Mouse (Mus musculus): Measurements from ENCODE around the gene Med20. TPM values are rescaled to one million over a fixed set of nuclear protein-coding genes. Genes with fewer than 3 reads are reported as not detected.

Med20 gene
- 48.9 and 53.2 TPM in 2 replicates for polyA plus RNA-seq (2015; fragmentation: Nextera tagmentation; extraction: Ambion mirVana)

- under 1% methylated on average over 59 of the region's 59 CpGs for WGBS
- Histone ChIP-seq H3K27me3 (no peaks in the 10 kb centered on the region), H3K4me2 (peak within 1 kb of the TSS; percentile 77), H3K4me3 (peak within 1 kb of the TSS; percentile 82), H3K4me1 (peaks cover 24% of the 10 kb centered on the region), H3K9ac (peak within 1 kb of the TSS; percentile 65), H3K36me3 (peaks cover 50% of the 10 kb centered on the region), H3K9me3 (no peaks in the 10 kb centered on the region), H3K27ac (peak within 1 kb of the TSS; percentile 81)
- ATAC-seq (ENCODE audit: insufficient number of reproducible peaks, low FRiP score, low TSS enrichment, low read depth): peak; percentile 91
Observed at GRCm38 (mm10) chr17:47610849-47611660, at the start of gene Med20, which contains the start of the genes Bysl and Gm20517. TSS of gene Med20 (plus strand) at chr17:47611582. TSS of gene Bysl (minus strand) at chr17:47611492. TSS of gene Gm20517 (plus strand) at chr17:47611589.

- no peak overlapping the region for H3K27ac ChIP-seq
Observed at GRCm38 (mm10) chr17:47562875-47563274, 48.5 kb upstream of the Med20 start.

GRCm38 (mm10) chr17:47564612-47565011 is 46.8 kb upstream of the Med20 start:
- Histone ChIP-seq H3K27me3 (no peaks in the 10 kb centered on the region), H3K36me3 (no peaks in the 10 kb centered on the region), H3K4me2 (no peak overlapping the region), H3K9ac (no peak overlapping the region), H3K9me3 (no peaks in the 10 kb centered on the region), H3K4me1 (no peaks in the 10 kb centered on the region), H3K4me3 (no peak overlapping the region), H3K27ac (no peak overlapping the region)
- 77% methylated on average over 5 of the region's 5 CpGs for WGBS
- ATAC-seq (ENCODE audit: insufficient number of reproducible peaks, low FRiP score, low TSS enrichment, low read depth): no peak

More at GRCm38 (mm10) chr17:47562875-47563274, 48.5 kb upstream of the Med20 start:
- Histone ChIP-seq H3K9me3 (no peaks in the 10 kb centered on the region), H3K4me1 (no peaks in the 10 kb centered on the region), H3K9ac (no peak overlapping the region), H3K4me3 (no peak overlapping the region), H3K4me2 (no peak overlapping the region), H3K36me3 (no peaks in the 10 kb centered on the region), H3K27me3 (no peaks in the 10 kb centered on the region)
- no peak for ATAC-seq (ENCODE audit: insufficient number of reproducible peaks, low FRiP score, low TSS enrichment, low read depth)
- WGBS: 80% methylated on average over 6 of the region's 6 CpGs

GRCm38 (mm10) chr17:47566133-47566532 is 45.2 kb upstream of the Med20 start:
- Histone ChIP-seq H3K27ac (no peak overlapping the region), H3K36me3 (no peaks in the 10 kb centered on the region), H3K27me3 (no peaks in the 10 kb centered on the region), H3K4me3 (no peak overlapping the region), H3K9ac (no peak overlapping the region), H3K4me1 (no peaks in the 10 kb centered on the region), H3K4me2 (no peak overlapping the region), H3K9me3 (no peaks in the 10 kb centered on the region)
- 37% methylated on average over 2 of the region's 2 CpGs for WGBS
- no peak for ATAC-seq (ENCODE audit: insufficient number of reproducible peaks, low FRiP score, low TSS enrichment, low read depth)

GRCm38 (mm10) chr17:47567271-47567670 is 44.1 kb upstream of the Med20 start:
- peaks cover 8% of the 10 kb centered on the region for H3K4me1 ChIP-seq
- no peaks in the 10 kb centered on the region for H3K27me3 ChIP-seq
- no peak for ATAC-seq (ENCODE audit: insufficient number of reproducible peaks, low FRiP score, low TSS enrichment, low read depth)
- no peak overlapping the region for H3K4me2 ChIP-seq
- no peaks in the 10 kb centered on the region for H3K36me3 ChIP-seq
- no peak overlapping the region for H3K9ac ChIP-seq
- no peaks in the 10 kb centered on the region for H3K9me3 ChIP-seq
- no peak overlapping the region for H3K4me3 ChIP-seq
- no peak overlapping the region for H3K27ac ChIP-seq
- 73% methylated on average over 3 of the region's 3 CpGs for WGBS

- no peak overlapping the region for H3K4me2 ChIP-seq
- no peak overlapping the region for H3K4me3 ChIP-seq
- H3K36me3 ChIP-seq: no peaks in the 10 kb centered on the region
- H3K27ac ChIP-seq: no peak overlapping the region
- H3K9ac ChIP-seq: no peak overlapping the region
- H3K27me3 ChIP-seq: no peaks in the 10 kb centered on the region
- 95% methylated on average over 3 of the region's 3 CpGs for WGBS
- no peaks in the 10 kb centered on the region for H3K9me3 ChIP-seq
- H3K4me1 ChIP-seq: peaks cover 10% of the 10 kb centered on the region
- ATAC-seq (ENCODE audit: insufficient number of reproducible peaks, low FRiP score, low TSS enrichment, low read depth): no peak
Observed at GRCm38 (mm10) chr17:47568389-47568788, 43.0 kb upstream of the Med20 start.

GRCm38 (mm10) chr17:47568951-47569527 is 42.3 kb upstream of the Med20 start:
- H3K4me1 ChIP-seq: peaks cover 10% of the 10 kb centered on the region
- WGBS: 88% methylated on average over 10 of the region's 10 CpGs
- H3K4me3 ChIP-seq: no peak overlapping the region
- H3K4me2 ChIP-seq: no peak overlapping the region
- no peaks in the 10 kb centered on the region for H3K9me3 ChIP-seq
- no peak for ATAC-seq (ENCODE audit: insufficient number of reproducible peaks, low FRiP score, low TSS enrichment, low read depth)
- no peaks in the 10 kb centered on the region for H3K27me3 ChIP-seq
- H3K27ac ChIP-seq: no peak overlapping the region
- H3K9ac ChIP-seq: no peak overlapping the region
- H3K36me3 ChIP-seq: no peaks in the 10 kb centered on the region

GRCm38 (mm10) chr17:47571621-47572020 is 39.8 kb upstream of the Med20 start:
- 58% methylated on average over 7 of the region's 7 CpGs for WGBS

GRCm38 (mm10) chr17:47572436-47572835 is 38.9 kb upstream of the Med20 start:
- no peak; the same call in 1 of the 2 replicates for ATAC-seq (ENCODE audit: insufficient number of reproducible peaks, low FRiP score, low TSS enrichment, low read depth)
- Histone ChIP-seq H3K36me3 (no peaks in the 10 kb centered on the region), H3K4me3 (no peak overlapping the region), H3K4me2 (no peak overlapping the region), H3K27me3 (no peaks in the 10 kb centered on the region), H3K27ac (peak overlapping the region; percentile 75), H3K9me3 (no peaks in the 10 kb centered on the region), H3K9ac (no peak overlapping the region), H3K4me1 (peaks cover 13% of the 10 kb centered on the region)

More at GRCm38 (mm10) chr17:47571621-47572020, 39.8 kb upstream of the Med20 start:
- H3K4me1 ChIP-seq: peaks cover 13% of the 10 kb centered on the region
- no peak overlapping the region for H3K9ac ChIP-seq
- no peaks in the 10 kb centered on the region for H3K36me3 ChIP-seq
- no peak for ATAC-seq (ENCODE audit: insufficient number of reproducible peaks, low FRiP score, low TSS enrichment, low read depth)
- no peak overlapping the region for H3K4me3 ChIP-seq
- H3K4me2 ChIP-seq: no peak overlapping the region
- H3K27ac ChIP-seq: peak overlapping the region; percentile 75
- H3K9me3 ChIP-seq: no peaks in the 10 kb centered on the region
- H3K27me3 ChIP-seq: no peaks in the 10 kb centered on the region

- Histone ChIP-seq H3K36me3 (no peaks in the 10 kb centered on the region), H3K9ac (no peak overlapping the region), H3K4me3 (no peak overlapping the region), H3K9me3 (no peaks in the 10 kb centered on the region), H3K27ac (no peak overlapping the region), H3K4me1 (peaks cover 13% of the 10 kb centered on the region), H3K4me2 (no peak overlapping the region), H3K27me3 (no peaks in the 10 kb centered on the region)
- no peak for ATAC-seq (ENCODE audit: insufficient number of reproducible peaks, low FRiP score, low TSS enrichment, low read depth)
- WGBS: 52% methylated on average over 8 of the region's 8 CpGs
Observed at GRCm38 (mm10) chr17:47574028-47574427, 37.4 kb upstream of the Med20 start.

GRCm38 (mm10) chr17:47574830-47575229 is 36.6 kb upstream of the Med20 start:
- H3K4me2 ChIP-seq: no peak overlapping the region
- H3K27ac ChIP-seq: no peak overlapping the region
- no peak for ATAC-seq (ENCODE audit: insufficient number of reproducible peaks, low FRiP score, low TSS enrichment, low read depth)
- no peak overlapping the region for H3K4me3 ChIP-seq
- H3K9me3 ChIP-seq: no peaks in the 10 kb centered on the region
- no peak overlapping the region for H3K9ac ChIP-seq
- peaks cover 13% of the 10 kb centered on the region for H3K4me1 ChIP-seq
- WGBS: 60% methylated on average over 11 of the region's 11 CpGs
- H3K27me3 ChIP-seq: no peaks in the 10 kb centered on the region
- H3K36me3 ChIP-seq: no peaks in the 10 kb centered on the region

GRCm38 (mm10) chr17:47578655-47579054 is 32.7 kb upstream of the Med20 start:
- 77% methylated on average over 6 of the region's 6 CpGs for WGBS

More at GRCm38 (mm10) chr17:47578655-47579054, 32.7 kb upstream of the Med20 start:
- H3K27me3 ChIP-seq: no peaks in the 10 kb centered on the region
- no peak for ATAC-seq (ENCODE audit: insufficient number of reproducible peaks, low FRiP score, low TSS enrichment, low read depth)
- H3K4me3 ChIP-seq: no peak overlapping the region
- no peaks in the 10 kb centered on the region for H3K9me3 ChIP-seq
- H3K9ac ChIP-seq: no peak overlapping the region
- H3K4me2 ChIP-seq: no peak overlapping the region
- no peak overlapping the region for H3K27ac ChIP-seq
- H3K4me1 ChIP-seq: 0 out of 2 replicates have a peak, but pooled peaks cover 3% of the 10 kb centered on the region
- H3K36me3 ChIP-seq: no peaks in the 10 kb centered on the region
